Mouse (Mus musculus) lung, adult 2 months (tissue): ENCODE measurements at regions not wholly inside any gene's neighbourhood (a gene's known extent, or its start where the extent isn't known, plus 50 kb on each side); places are given as distances from the start of the nearest gene placed in this dataset.

ENCODE experiments used
- CTCF ChIP-seq: fragments of 200-500 bp; IDR thresholded peaks from 2 replicates; pipeline ENCODE4 v1.5.1; 2011; ENCODE audit warnings: mild to moderate bottlenecking, low read length, control low read depth; ENCODE audit not compliant: insufficient read depth
- POLR2A ChIP-seq: fragments of 200-500 bp; IDR thresholded peaks from 2 replicates; pipeline ENCODE4 v1.6.1; 2011; ENCODE audit warnings: low read depth, mild to moderate bottlenecking, control low read depth, low read length, borderline replicate concordance; ENCODE audit errors: extremely low read depth

DNA sequence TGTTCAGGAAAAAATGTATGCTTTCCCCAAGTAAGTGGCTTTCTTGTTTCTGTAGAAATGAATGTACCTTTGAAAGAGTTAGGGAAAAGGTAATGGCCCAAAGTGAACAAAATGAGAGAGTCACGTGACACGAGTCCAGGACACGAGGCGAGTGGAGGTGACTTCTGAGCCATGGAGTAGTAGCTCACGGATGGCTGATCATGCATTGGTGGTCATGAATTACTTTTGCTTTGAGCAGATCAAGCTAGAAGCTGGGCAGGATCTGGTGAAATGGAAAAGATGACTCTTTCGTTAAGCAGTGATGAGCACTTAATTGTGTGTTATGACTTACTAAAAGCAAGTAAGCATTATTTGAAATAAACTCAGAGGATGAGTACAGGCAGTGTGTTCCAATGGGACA lies 101.6 kb upstream of the Rpl34 start:
- TF ChIP-seq CTCF (no peak), POLR2A (no peak)
